Mouse (Mus musculus) stomach, postnatal 0 days (tissue): ENCODE measurements at regions not wholly inside any gene's neighbourhood (a gene's known extent, or its start where the extent isn't known, plus 50 kb on each side); places are given as distances from the start of the nearest gene placed in this dataset.

ENCODE experiments used
- ATAC-seq: fragments of 200-750 bp; cut with Nextera tagmentation; 2 replicates; pipeline ENCODE4 v1.8.0; 2017; ENCODE audit not compliant: low FRiP score, low TSS enrichment
- DNase-seq: peaks from one replicate; pipeline ENCODE4 v3.0.0-alpha.2; 2016; ENCODE audit warnings: low spot score
- H3K27ac ChIP-seq: fragments of 300-500 bp; sonication (generic); replicated peaks from 2 replicates; pipeline ENCODE4 v1.5.1; 2014; ENCODE audit warnings: mild to moderate bottlenecking, control low read depth
- H3K27me3 ChIP-seq: fragments of 300-500 bp; sonication (generic); 2 replicates; pipeline ENCODE4 v1.6.1; 2014; ENCODE audit warnings: low read length; ENCODE audit not compliant: control insufficient read depth, insufficient read depth
- H3K36me3 ChIP-seq: fragments of 300-500 bp; sonication (generic); 2 replicates; pipeline ENCODE4 v1.6.1; 2014; ENCODE audit warnings: low read length, mixed read lengths; ENCODE audit not compliant: control insufficient read depth, insufficient read depth
- H3K4me1 ChIP-seq: fragments of 300-500 bp; sonication (generic); replicated peaks from 2 replicates; pipeline ENCODE4 v1.6.1; 2014; ENCODE audit warnings: antibody characterized with exemption; ENCODE audit not compliant: control insufficient read depth, insufficient read depth
- H3K4me2 ChIP-seq: fragments of 300-500 bp; sonication (generic); replicated peaks from 2 replicates; pipeline ENCODE4 v1.6.1; 2014; ENCODE audit warnings: low read depth, mild to moderate bottlenecking, control low read depth, moderate library complexity
- H3K4me3 ChIP-seq: fragments of 300-500 bp; sonication (generic); 2 replicates; pipeline ENCODE4 v1.5.1; 2014; ENCODE audit warnings: low read depth, low read length, control low read depth
- H3K9ac ChIP-seq: fragments of 300-500 bp; sonication (generic); 2 replicates; pipeline ENCODE4 v1.6.1; 2014; ENCODE audit warnings: mild to moderate bottlenecking, low read length, control low read depth, mixed read lengths
- H3K9me3 ChIP-seq: fragments of 300-500 bp; sonication (generic); 2 replicates; pipeline ENCODE4 v1.6.1; 2016; ENCODE audit warnings: low read length; ENCODE audit not compliant: control insufficient read depth
- CTCF ChIP-seq: IDR thresholded peaks from 2 replicates; pipeline ENCODE4 v1.5.1; 2016; ENCODE audit warnings: antibody characterized with exemption, low read depth, mild to moderate bottlenecking, moderate library complexity
- EP300 ChIP-seq: optimal IDR thresholded peaks from 2 replicates; pipeline ENCODE3; 2016; ENCODE audit warnings: antibody characterized with exemption
- WGBS: fragments of 180-500 bp; shearing (Covaris S2); extraction: QIAGEN DNeasy Blood & Tissue Kit; methylation state at CpG from one replicate; pipeline ENCODE4 v1.1.7; 2014; 5-methylcytosine and 5-hydroxymethylcytosine counted together

DNA sequence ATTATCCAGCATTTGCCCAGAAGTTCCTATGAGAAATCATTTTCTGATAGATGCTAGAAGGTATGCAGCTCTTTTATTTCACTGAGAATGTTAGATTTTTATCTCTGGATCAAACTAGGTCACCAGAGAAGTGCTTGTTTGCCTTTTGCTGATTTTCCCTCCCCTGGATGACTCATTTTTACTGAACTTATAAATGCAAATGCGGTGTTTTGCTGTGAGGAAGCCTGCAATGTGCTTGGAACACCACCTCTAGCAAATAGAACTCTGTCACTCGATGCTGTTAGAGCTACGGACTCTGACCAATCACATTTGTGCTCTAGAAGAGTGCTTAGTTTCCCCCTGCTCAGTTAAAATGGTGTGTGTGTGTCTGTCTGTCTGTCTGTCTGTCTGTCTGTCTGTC lies 257.2 kb downstream of the Fzd1 start:
- DNase-seq (no peak), ATAC-seq (no peak)
- Histone ChIP-seq H3K27me3 (no peaks in the 10 kb centered on the region), H3K9ac (no peak overlapping the region), H3K4me3 (no peak overlapping the region), H3K4me1 (peaks cover under 1% of the 10 kb centered on the region; the same call in 1 of the 2 replicates), H3K4me2 (no peak overlapping the region), H3K27ac (no peak overlapping the region), H3K36me3 (no peaks in the 10 kb centered on the region), H3K9me3 (no peaks in the 10 kb centered on the region)
- WGBS: 58% methylated on average over 3 of the region's 3 CpGs
- TF ChIP-seq CTCF (no peak), EP300 (no peak)

DNA sequence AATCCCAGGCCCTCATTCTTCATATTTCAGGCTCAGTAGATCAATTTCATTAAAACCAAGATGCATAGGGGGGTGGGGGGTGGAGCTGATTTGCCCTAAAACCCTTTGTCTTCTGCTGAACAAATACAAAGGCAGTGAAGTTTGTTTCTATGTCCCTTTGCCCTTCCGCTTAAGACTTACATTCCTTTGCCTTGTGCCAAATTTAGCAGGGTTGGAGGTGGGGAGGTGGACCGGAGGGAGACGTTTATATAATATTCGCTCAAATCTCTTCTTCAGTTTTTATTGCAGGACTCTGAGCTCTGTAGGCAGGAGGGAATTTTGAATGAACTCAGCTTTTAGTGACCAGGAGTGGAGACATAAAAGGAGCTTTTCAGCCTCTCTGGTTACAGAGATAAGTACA lies 258.8 kb downstream of the Fzd1 start:
- ATAC-seq: no peak

DNA sequence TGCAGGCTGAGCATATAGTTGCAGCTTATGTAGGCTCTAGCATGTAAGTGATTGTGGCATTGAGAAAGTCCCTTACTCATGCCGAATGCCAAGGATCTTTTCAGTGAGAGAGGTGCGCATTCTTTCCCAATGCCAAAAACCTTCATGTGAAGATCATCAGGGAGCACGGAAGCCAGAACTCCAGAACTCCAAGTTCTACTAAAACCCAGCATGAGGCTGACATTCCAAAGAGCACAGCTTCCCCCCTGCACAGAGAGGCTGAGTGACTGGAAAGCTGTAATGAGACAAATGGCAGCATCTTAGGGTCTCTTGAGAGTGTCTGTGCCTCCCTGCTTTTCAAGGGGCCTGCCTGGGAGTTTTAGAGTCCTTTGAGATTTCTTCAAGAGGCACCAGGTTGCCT lies 259.4 kb downstream of the Fzd1 start:
- DNase-seq: no peak
- H3K9me3 ChIP-seq: no peaks in the 10 kb centered on the region
- ATAC-seq: no peak
- H3K36me3 ChIP-seq: no peaks in the 10 kb centered on the region
- H3K4me1 ChIP-seq: peaks cover 2% of the 10 kb centered on the region; the same call in 1 of the 2 replicates
- no peak overlapping the region for H3K4me2 ChIP-seq
- H3K27ac ChIP-seq: no peak overlapping the region
- no peak overlapping the region for H3K9ac ChIP-seq
- H3K27me3 ChIP-seq: no peaks in the 10 kb centered on the region
- H3K4me3 ChIP-seq: no peak overlapping the region
- WGBS: 82% methylated on average over 3 of the region's 3 CpGs
- TF ChIP-seq CTCF: no peak
- no peak for TF ChIP-seq EP300

More for the DNA sequence above, 258.8 kb downstream of the Fzd1 start:
- DNase-seq: no peak
- Histone ChIP-seq H3K4me1 (peaks cover 2% of the 10 kb centered on the region; the same call in 1 of the 2 replicates), H3K9me3 (no peaks in the 10 kb centered on the region), H3K27me3 (no peaks in the 10 kb centered on the region), H3K9ac (no peak overlapping the region), H3K36me3 (no peaks in the 10 kb centered on the region), H3K4me2 (no peak overlapping the region), H3K4me3 (no peak overlapping the region), H3K27ac (no peak overlapping the region)
- no peak for TF ChIP-seq EP300
- TF ChIP-seq CTCF: no peak
- 16% methylated on average over 4 of the region's 4 CpGs for WGBS

- Histone ChIP-seq H3K4me1 (peaks cover 2% of the 10 kb centered on the region; the same call in 1 of the 2 replicates), H3K36me3 (no peaks in the 10 kb centered on the region), H3K9me3 (no peaks in the 10 kb centered on the region), H3K4me3 (no peak overlapping the region), H3K27me3 (no peaks in the 10 kb centered on the region), H3K4me2 (peak overlapping the region; percentile 36; the same call in 1 of the 2 replicates), H3K9ac (no peak overlapping the region), H3K27ac (no peak overlapping the region)
- WGBS: 36% methylated on average over 3 of the region's 3 CpGs
- DNase-seq: no peak
- ATAC-seq: no peak
- TF ChIP-seq EP300 (no peak), CTCF (no peak)
Measured at GRCm38 (mm10) chr5:4496907-4497200, 261.0 kb downstream of the Fzd1 start.

DNA sequence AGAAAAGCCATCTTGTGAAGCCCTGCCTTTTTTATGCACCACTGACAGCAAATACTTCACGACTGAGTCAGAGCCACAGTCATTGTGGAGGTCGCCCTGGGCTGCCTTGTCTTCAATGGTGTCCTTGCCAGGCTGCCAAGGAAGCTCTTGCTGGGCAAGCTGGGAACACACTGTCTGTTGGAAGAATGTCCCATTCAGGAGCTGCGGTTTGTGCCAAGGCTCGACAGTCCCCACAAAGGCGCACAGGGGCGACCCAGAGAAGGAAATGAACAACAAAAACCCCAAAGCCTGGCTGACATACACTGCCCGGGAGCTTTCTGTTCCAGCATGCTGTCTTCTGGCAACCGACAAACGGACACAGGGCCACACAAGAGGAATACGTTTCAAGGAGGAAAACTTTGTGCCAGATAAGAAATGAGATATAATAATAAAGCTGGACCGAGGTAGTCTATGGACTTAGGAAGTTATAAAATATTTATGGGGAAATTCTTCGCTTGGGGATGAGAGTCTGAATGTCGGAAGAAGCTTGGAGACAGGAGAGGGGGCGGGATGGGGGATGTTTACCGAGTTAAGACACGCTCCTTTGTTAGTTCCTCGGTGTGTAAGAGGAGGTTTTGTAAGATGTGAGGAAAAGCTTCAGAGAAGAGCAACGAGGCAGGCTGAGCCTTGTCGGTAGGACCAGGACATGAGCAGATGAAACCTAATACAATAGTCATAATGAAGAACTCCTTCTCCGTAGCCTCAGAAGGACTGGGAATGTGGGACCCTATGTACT lies 261.5 kb downstream of the Fzd1 start:
- TF ChIP-seq EP300: no peak
- TF ChIP-seq CTCF: no peak
- Histone ChIP-seq H3K9ac (no peak overlapping the region), H3K27me3 (no peaks in the 10 kb centered on the region), H3K4me2 (peak overlapping the region; percentile 36; the same call in 1 of the 2 replicates), H3K36me3 (no peaks in the 10 kb centered on the region), H3K27ac (0 out of 2 replicates have a peak overlapping the region, but pooled peaks have one; percentile 14), H3K4me3 (no peak overlapping the region), H3K4me1 (peaks cover 2% of the 10 kb centered on the region; the same call in 1 of the 2 replicates), H3K9me3 (no peaks in the 10 kb centered on the region)
- WGBS: 19% methylated on average over 20 of the region's 20 CpGs
- ATAC-seq: no peak; the same call in 1 of the 2 replicates
- DNase-seq: no peak

DNA sequence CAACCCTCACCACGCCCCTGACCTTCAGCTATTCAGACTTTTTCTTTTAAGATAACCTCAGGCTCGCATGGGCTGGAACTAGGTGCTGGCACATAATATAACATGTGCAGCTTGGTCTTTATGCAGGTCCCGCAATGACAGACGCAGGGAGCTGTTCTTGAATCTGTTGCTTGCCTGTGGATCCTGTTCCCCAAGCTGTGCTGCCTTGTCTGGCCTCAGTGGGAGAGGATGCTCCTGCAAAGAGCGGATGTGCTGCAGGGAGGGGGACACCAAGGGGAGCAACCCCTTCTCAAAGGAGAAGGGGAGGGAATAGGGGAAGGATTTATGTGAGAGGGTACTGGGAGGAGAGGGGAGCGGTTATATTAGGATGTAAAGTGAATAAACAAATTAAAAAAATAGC lies 262.4 kb downstream of the Fzd1 start:
- TF ChIP-seq EP300 (no peak), CTCF (no peak)
- Histone ChIP-seq H3K9me3 (no peaks in the 10 kb centered on the region), H3K9ac (no peak overlapping the region), H3K27me3 (no peaks in the 10 kb centered on the region), H3K36me3 (no peaks in the 10 kb centered on the region), H3K27ac (no peak overlapping the region), H3K4me2 (no peak overlapping the region), H3K4me3 (no peak overlapping the region), H3K4me1 (peaks cover 2% of the 10 kb centered on the region; the same call in 1 of the 2 replicates)
- WGBS: 63% methylated on average over 6 of the region's 6 CpGs
- DNase-seq (no peak), ATAC-seq (no peak)
